Mouse (Mus musculus): Measurements from ENCODE around the gene Inpp5d. TPM values are rescaled to one million over a fixed set of nuclear protein-coding genes. Genes with fewer than 3 reads are reported as not detected.
"Not testable (repeated sequence)": the region's sequence is repeated elsewhere in the genome, so short reads cannot be mapped to it uniquely, and the experiment has no call there.

Gene Inpp5d
- polyA plus RNA-seq, 1 experiment from 2014 or later: 4.8 TPM

- H3K27me3 ChIP-seq (replicated peaks): no peaks in the 10 kb centered on the region
- no peak overlapping the region for H3K4me3 ChIP-seq
- H3K4me2 ChIP-seq: no peak overlapping the region
- no peaks in the 10 kb centered on the region for H3K36me3 ChIP-seq (replicated peaks)
- H3K27ac ChIP-seq: no peak overlapping the region
- no peaks in the 10 kb centered on the region for H3K9me3 ChIP-seq
- no peak overlapping the region for H3K9ac ChIP-seq
- no peak for ATAC-seq (replicated peaks)
- 91% methylated on average over 7 of the region's 7 CpGs for WGBS
- H3K4me1 ChIP-seq: no peaks in the 10 kb centered on the region
Observed at GRCm38 (mm10) chr1:87668300-87668699, 48.2 kb downstream of the Inpp5d start.

GRCm38 (mm10) chr1:87671483-87671882 lies 51.4 kb downstream of the Inpp5d start:
- 0 out of 2 replicates have a peak, but pooled peaks have one; percentile 48 for ATAC-seq (replicated peaks)
- Histone ChIP-seq H3K9ac (no peak overlapping the region), H3K36me3 (replicated peaks) (no peaks in the 10 kb centered on the region), H3K4me2 (no peak overlapping the region), H3K4me3 (no peak overlapping the region), H3K9me3 (no peaks in the 10 kb centered on the region), H3K4me1 (no peaks in the 10 kb centered on the region), H3K27ac (no peak overlapping the region), H3K27me3 (replicated peaks) (no peaks in the 10 kb centered on the region)
- 58% methylated on average over 4 of the region's 4 CpGs for WGBS

- H3K9me3 ChIP-seq: no peaks in the 10 kb centered on the region
- H3K9ac ChIP-seq: no peak overlapping the region
- no peak overlapping the region for H3K4me2 ChIP-seq
- H3K4me1 ChIP-seq: no peaks in the 10 kb centered on the region
- 77% methylated on average over 9 of the region's 9 CpGs for WGBS
- H3K27me3 ChIP-seq (replicated peaks): no peaks in the 10 kb centered on the region
- H3K4me3 ChIP-seq: no peak overlapping the region
- H3K36me3 ChIP-seq (replicated peaks): no peaks in the 10 kb centered on the region
- no peak overlapping the region for H3K27ac ChIP-seq
- ATAC-seq (replicated peaks): no peak
Observed at GRCm38 (mm10) chr1:87673822-87674604, 53.9 kb downstream of the Inpp5d start.

- ATAC-seq (replicated peaks): no peak
- no peaks in the 10 kb centered on the region for H3K36me3 ChIP-seq (replicated peaks)
- H3K4me1 ChIP-seq: no peaks in the 10 kb centered on the region
- no peak overlapping the region for H3K4me2 ChIP-seq
- no peaks in the 10 kb centered on the region for H3K9me3 ChIP-seq
- H3K27me3 ChIP-seq (replicated peaks): no peaks in the 10 kb centered on the region
- no peak overlapping the region for H3K27ac ChIP-seq
- 86% methylated on average over 6 of the region's 6 CpGs for WGBS
- H3K9ac ChIP-seq: no peak overlapping the region
- H3K4me3 ChIP-seq: no peak overlapping the region
Observed at GRCm38 (mm10) chr1:87676006-87676405, 55.9 kb downstream of the Inpp5d start.

- ATAC-seq (replicated peaks): no peak
- Histone ChIP-seq H3K4me3 (no peak overlapping the region), H3K4me2 (no peak overlapping the region), H3K9me3 (no peaks in the 10 kb centered on the region), H3K9ac (no peak overlapping the region), H3K27me3 (replicated peaks) (no peaks in the 10 kb centered on the region), H3K4me1 (no peaks in the 10 kb centered on the region), H3K27ac (no peak overlapping the region), H3K36me3 (replicated peaks) (no peaks in the 10 kb centered on the region)
- WGBS: 78% methylated on average over 5 of the region's 5 CpGs
Observed at GRCm38 (mm10) chr1:87679089-87679488, 59.0 kb downstream of the Inpp5d start.

GRCm38 (mm10) chr1:87680950-87681349 lies 60.8 kb downstream of the Inpp5d start:
- Histone ChIP-seq H3K4me1 (no peaks in the 10 kb centered on the region), H3K4me3 (no peak overlapping the region), H3K27me3 (replicated peaks) (no peaks in the 10 kb centered on the region), H3K4me2 (no peak overlapping the region), H3K36me3 (replicated peaks) (no peaks in the 10 kb centered on the region), H3K9me3 (no peaks in the 10 kb centered on the region), H3K9ac (no peak overlapping the region), H3K27ac (no peak overlapping the region)
- ATAC-seq (replicated peaks): no peak
- WGBS: 89% methylated on average over 4 of the region's 4 CpGs

GRCm38 (mm10) chr1:87682473-87682872 lies 62.4 kb downstream of the Inpp5d start:
- not testable (repeated sequence) for H3K36me3 ChIP-seq (replicated peaks)

GRCm38 (mm10) chr1:87684071-87684470 lies 64.0 kb downstream of the Inpp5d start:
- Histone ChIP-seq H3K4me3 (no peak overlapping the region), H3K27me3 (replicated peaks) (no peaks in the 10 kb centered on the region), H3K36me3 (replicated peaks) (no peaks in the 10 kb centered on the region), H3K4me2 (no peak overlapping the region), H3K4me1 (no peaks in the 10 kb centered on the region), H3K9ac (no peak overlapping the region), H3K9me3 (no peaks in the 10 kb centered on the region), H3K27ac (no peak overlapping the region)
- ATAC-seq (replicated peaks): no peak
- WGBS: 93% methylated on average over 5 of the region's 5 CpGs

More at GRCm38 (mm10) chr1:87682473-87682872, 62.4 kb downstream of the Inpp5d start:
- not testable (repeated sequence) for H3K9ac ChIP-seq; H3K4me3 ChIP-seq; H3K27me3 ChIP-seq (replicated peaks); H3K9me3 ChIP-seq; H3K4me1 ChIP-seq; H3K27ac ChIP-seq; H3K4me2 ChIP-seq; ATAC-seq (replicated peaks)
- 88% methylated on average over 7 of the region's 7 CpGs for WGBS

GRCm38 (mm10) chr1:87684791-87685190 lies 64.7 kb downstream of the Inpp5d start:
- Histone ChIP-seq H3K27me3 (replicated peaks) (no peaks in the 10 kb centered on the region), H3K9ac (no peak overlapping the region), H3K27ac (no peak overlapping the region), H3K4me3 (no peak overlapping the region), H3K4me1 (no peaks in the 10 kb centered on the region), H3K4me2 (no peak overlapping the region), H3K36me3 (replicated peaks) (no peaks in the 10 kb centered on the region), H3K9me3 (no peaks in the 10 kb centered on the region)
- no peak for ATAC-seq (replicated peaks)
- 82% methylated on average over 3 of the region's 3 CpGs for WGBS

- H3K4me3 ChIP-seq: no peak overlapping the region
- H3K27ac ChIP-seq: no peak overlapping the region
- WGBS: 85% methylated on average over 4 of the region's 4 CpGs
- H3K4me2 ChIP-seq: no peak overlapping the region
- H3K36me3 ChIP-seq (replicated peaks): no peaks in the 10 kb centered on the region
- no peaks in the 10 kb centered on the region for H3K4me1 ChIP-seq
- H3K9me3 ChIP-seq: no peaks in the 10 kb centered on the region
- ATAC-seq (replicated peaks): no peak
- H3K27me3 ChIP-seq (replicated peaks): no peaks in the 10 kb centered on the region
- H3K9ac ChIP-seq: no peak overlapping the region
Observed at GRCm38 (mm10) chr1:87686351-87686750, 66.2 kb downstream of the Inpp5d start.

GRCm38 (mm10) chr1:87687009-87687408 lies 66.9 kb downstream of the Inpp5d start:
- WGBS: 39% methylated on average over 1 of the region's 1 CpGs
- H3K9me3 ChIP-seq: no peaks in the 10 kb centered on the region
- H3K27ac ChIP-seq: no peak overlapping the region
- no peaks in the 10 kb centered on the region for H3K36me3 ChIP-seq (replicated peaks)
- no peak for ATAC-seq (replicated peaks)
- H3K4me2 ChIP-seq: no peak overlapping the region
- H3K9ac ChIP-seq: no peak overlapping the region
- H3K27me3 ChIP-seq (replicated peaks): no peaks in the 10 kb centered on the region
- no peak overlapping the region for H3K4me3 ChIP-seq
- H3K4me1 ChIP-seq: no peaks in the 10 kb centered on the region

- no peak for ATAC-seq (replicated peaks)
- no peak overlapping the region for H3K4me2 ChIP-seq
- no peak overlapping the region for H3K27ac ChIP-seq
- no peak overlapping the region for H3K4me3 ChIP-seq
- no peaks in the 10 kb centered on the region for H3K27me3 ChIP-seq (replicated peaks)
- no peaks in the 10 kb centered on the region for H3K9me3 ChIP-seq
- H3K36me3 ChIP-seq (replicated peaks): no peaks in the 10 kb centered on the region
- no peak overlapping the region for H3K9ac ChIP-seq
- WGBS: 62% methylated on average over 1 of the region's 1 CpGs
- H3K4me1 ChIP-seq: no peaks in the 10 kb centered on the region
Observed at GRCm38 (mm10) chr1:87689661-87690341, 69.7 kb downstream of the Inpp5d start.

- H3K4me3 ChIP-seq: no peak overlapping the region
- H3K27me3 ChIP-seq (replicated peaks): no peaks in the 10 kb centered on the region
- H3K36me3 ChIP-seq (replicated peaks): no peaks in the 10 kb centered on the region
- H3K4me2 ChIP-seq: no peak overlapping the region
- H3K27ac ChIP-seq: no peak overlapping the region
- WGBS: 80% methylated on average over 5 of the region's 5 CpGs
- H3K9me3 ChIP-seq: no peaks in the 10 kb centered on the region
- ATAC-seq (replicated peaks): no peak
- no peak overlapping the region for H3K9ac ChIP-seq
- H3K4me1 ChIP-seq: no peaks in the 10 kb centered on the region
Observed at GRCm38 (mm10) chr1:87696358-87696757, 76.2 kb downstream of the Inpp5d start.

All from midbrain, embryonic 15.5 days (tissue).